Mouse (Mus musculus) heart, postnatal 0 days (tissue): Measurements from ENCODE around the gene Ccdc84.

Experiments used
- CTCF ChIP-seq: IDR thresholded peaks from 2 replicates; pipeline ENCODE4 v1.5.1; 2016; ENCODE audit warnings: antibody characterized with exemption, control low read depth, low read depth
- EP300 ChIP-seq: IDR thresholded peaks from 2 replicates; pipeline ENCODE4 v1.6.1; 2016; ENCODE audit warnings: antibody characterized with exemption, low read depth

DNA sequence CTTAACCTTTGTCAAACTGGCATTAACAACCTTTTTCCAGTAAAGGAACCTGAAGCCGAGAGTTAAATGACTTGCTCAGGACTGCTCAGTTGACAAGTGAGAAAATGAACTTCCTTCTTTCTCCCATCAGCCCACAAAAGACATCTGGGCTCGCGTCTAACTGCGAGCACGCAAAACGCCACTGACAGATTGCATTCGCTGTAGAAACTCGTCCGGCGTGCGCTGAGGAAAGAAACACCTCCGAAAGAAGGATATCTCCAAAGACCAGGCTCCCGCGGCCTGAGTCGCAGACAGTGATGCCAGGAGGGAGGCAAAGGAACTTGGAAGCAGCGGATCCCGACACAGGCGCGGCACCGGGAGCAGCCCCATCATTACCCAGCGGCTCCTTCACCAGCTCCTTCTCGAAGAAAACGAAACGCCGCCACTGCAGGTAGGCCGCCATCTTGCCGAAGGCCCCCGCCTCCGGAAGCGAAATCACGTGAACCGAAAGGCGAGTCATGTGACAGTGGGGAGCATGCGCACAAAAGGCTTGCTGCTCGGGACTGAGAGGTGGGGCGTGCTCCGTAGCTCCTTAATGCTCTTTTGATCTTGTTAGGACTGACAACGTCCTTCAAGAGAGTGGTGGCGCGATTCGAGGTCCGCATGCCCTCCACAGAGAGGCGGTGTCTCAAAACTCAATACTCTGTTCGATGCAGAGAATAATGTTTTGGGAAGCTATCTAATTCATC is 57.0 kb downstream of the Ccdc84 start, which contains the start of gene Vps11:
- peak; percentile 9; the same call in 1 of the 2 replicates for TF ChIP-seq CTCF
- TF ChIP-seq EP300 = peak; percentile 74; the same call in 1 of the 2 replicates
